Mouse (Mus musculus) heart, embryonic 16.5 days (tissue): Measurements from ENCODE around the gene Tmco5. TPM values are rescaled to one million over a fixed set of nuclear protein-coding genes. Genes with fewer than 3 reads are reported as not detected.

Source experiments
- ATAC-seq: fragments of 200-750 bp; cut with Nextera tagmentation; replicated peaks from 2 replicates; pipeline ENCODE4 v1.8.0; 2017; ENCODE audit warnings: moderate number of reproducible peaks; ENCODE audit not compliant: insufficient read depth, low FRiP score; ENCODE audit errors: extremely low read depth
- H3K27ac ChIP-seq: fragments of 300-500 bp; sonication (generic); 2 replicates; pipeline ENCODE4 v1.5.1; 2014; ENCODE audit warnings: mild to moderate bottlenecking, low read length, control low read depth, moderate library complexity
- H3K27me3 ChIP-seq: fragments of 300-500 bp; sonication (generic); 2 replicates; pipeline ENCODE4 v1.6.1; 2014; ENCODE audit warnings: low read length, mixed read lengths; ENCODE audit not compliant: control insufficient read depth, insufficient read depth
- H3K36me3 ChIP-seq: fragments of 300-500 bp; sonication (generic); 2 replicates; pipeline ENCODE4 v1.6.1; 2014; ENCODE audit not compliant: control insufficient read depth, insufficient read depth
- H3K4me1 ChIP-seq: fragments of 300-500 bp; sonication (generic); 2 replicates; pipeline ENCODE4 v1.6.1; 2014; ENCODE audit warnings: low read length, mixed read lengths; ENCODE audit not compliant: control insufficient read depth, insufficient read depth
- H3K4me2 ChIP-seq: fragments of 300-500 bp; sonication (generic); 2 replicates; pipeline ENCODE4 v1.6.1; 2014; ENCODE audit warnings: low read depth, mild to moderate bottlenecking, control low read depth, low read length
- H3K4me3 ChIP-seq: fragments of 300-500 bp; sonication (generic); 2 replicates; pipeline ENCODE4 v1.5.1; 2014; ENCODE audit warnings: mild to moderate bottlenecking, control low read depth, low read length
- H3K9ac ChIP-seq: fragments of 300-500 bp; sonication (generic); 2 replicates; pipeline ENCODE4 v1.6.1; 2014; ENCODE audit warnings: low read length, control low read depth
- H3K9me3 ChIP-seq: fragments of 300-500 bp; sonication (generic); replicated peaks from 2 replicates; pipeline ENCODE4 v1.6.1; 2016; ENCODE audit warnings: low read length; ENCODE audit not compliant: control insufficient read depth
- WGBS: fragments of 180-500 bp; shearing (Covaris S2); extraction: QIAGEN DNeasy Blood & Tissue Kit; methylation state at CpG from one replicate; pipeline ENCODE4 v1.1.7; 2014; 5-methylcytosine and 5-hydroxymethylcytosine counted together
- polyA plus RNA-seq: library from polyadenylated mRNA; unstranded; fragments of >200 nt; fragmentation: Nextera tagmentation; extraction: Ambion mirVana; gene quantifications from 2 replicates; pipeline ENCODE4 v1.2.1, GENCODE M21; 2015

The Tmco5 gene
- polyA plus RNA-seq, 1 experiment from 2014 or later: not detected

- no peaks in the 10 kb centered on the region for H3K36me3 ChIP-seq
- no peak overlapping the region for H3K4me2 ChIP-seq
- no peak for ATAC-seq
- H3K9ac ChIP-seq: no peak overlapping the region
- no peaks in the 10 kb centered on the region for H3K9me3 ChIP-seq
- 77% methylated on average over 3 of the region's 3 CpGs for WGBS
- no peak overlapping the region for H3K4me3 ChIP-seq
- H3K4me1 ChIP-seq: no peaks in the 10 kb centered on the region
- no peak overlapping the region for H3K27ac ChIP-seq
- no peaks in the 10 kb centered on the region for H3K27me3 ChIP-seq
Observed at GRCm38 (mm10) chr2:116879730-116880129, 1.2 kb downstream of the Tmco5 start.

DNA sequence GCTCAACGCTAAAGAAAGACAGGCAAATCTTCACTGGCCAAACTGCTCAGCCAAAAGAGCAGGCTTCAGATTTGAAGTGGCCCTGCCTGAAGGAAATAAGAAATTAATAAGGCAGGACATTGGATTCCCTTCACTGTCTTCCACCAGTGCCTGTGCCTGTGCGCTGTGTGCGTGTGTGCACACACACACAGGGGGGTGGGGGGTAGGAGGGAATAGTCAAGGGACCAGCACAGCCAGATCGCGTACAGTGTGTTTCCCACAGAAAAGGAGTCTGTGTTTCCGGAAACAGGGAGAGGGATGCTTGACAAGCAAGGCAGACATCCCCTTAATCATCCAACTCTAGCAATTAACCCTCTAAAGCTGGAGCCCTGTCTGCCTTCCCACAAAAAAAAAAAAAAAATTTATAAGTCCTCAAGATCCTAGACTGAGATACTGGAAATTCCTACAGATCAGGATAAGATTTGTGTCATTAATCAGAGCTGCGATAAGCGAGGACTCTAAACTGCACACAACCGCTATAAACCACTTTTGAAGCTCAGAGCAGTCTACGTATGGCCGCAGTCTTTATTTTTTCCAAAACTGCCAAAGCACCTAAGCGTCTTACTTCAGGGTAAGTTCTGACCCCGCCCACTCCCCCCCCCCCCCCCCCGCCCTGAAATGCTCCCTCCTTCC is 15.0 kb downstream of the Tmco5 start:
- Histone ChIP-seq H3K27ac (no peak overlapping the region), H3K4me1 (no peaks in the 10 kb centered on the region; the same call in 1 of the 2 replicates), H3K4me3 (peak overlapping the region; percentile 44), H3K9me3 (no peaks in the 10 kb centered on the region), H3K36me3 (no peaks in the 10 kb centered on the region), H3K9ac (no peak overlapping the region), H3K27me3 (0 out of 2 replicates have a peak, but pooled peaks cover 2% of the 10 kb centered on the region), H3K4me2 (peak overlapping the region; percentile 61)
- 36% methylated on average over 13 of the region's 14 CpGs for WGBS
- ATAC-seq: no peak

DNA sequence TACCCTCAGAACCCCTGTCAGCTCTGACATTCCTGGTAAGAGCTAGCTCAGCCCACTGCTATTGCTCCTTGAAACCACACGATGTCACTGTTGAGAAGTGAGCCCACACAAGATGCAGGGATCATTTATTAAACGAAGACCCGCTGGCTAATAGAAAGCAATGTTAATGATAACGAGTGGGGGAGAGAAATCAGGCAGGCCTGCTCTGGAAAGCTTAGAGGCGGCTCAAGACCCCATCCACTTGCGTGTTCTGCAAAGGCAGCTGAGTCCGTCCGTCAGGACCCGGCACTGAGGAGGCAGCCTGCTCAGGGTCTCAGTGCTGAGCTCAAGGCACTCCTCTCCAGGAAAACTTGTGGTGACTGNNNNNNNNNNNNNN is 15.5 kb downstream of the Tmco5 start:
- 2% methylated on average over 9 of the region's 9 CpGs for WGBS
- Histone ChIP-seq H3K9ac (no peak overlapping the region), H3K4me2 (peak overlapping the region; percentile 61), H3K27me3 (0 out of 2 replicates have a peak, but pooled peaks cover 2% of the 10 kb centered on the region), H3K4me3 (peak overlapping the region; percentile 44), H3K27ac (no peak overlapping the region), H3K36me3 (no peaks in the 10 kb centered on the region), H3K4me1 (no peaks in the 10 kb centered on the region; the same call in 1 of the 2 replicates), H3K9me3 (no peaks in the 10 kb centered on the region)
- no peak; the same call in 1 of the 2 replicates for ATAC-seq

DNA sequence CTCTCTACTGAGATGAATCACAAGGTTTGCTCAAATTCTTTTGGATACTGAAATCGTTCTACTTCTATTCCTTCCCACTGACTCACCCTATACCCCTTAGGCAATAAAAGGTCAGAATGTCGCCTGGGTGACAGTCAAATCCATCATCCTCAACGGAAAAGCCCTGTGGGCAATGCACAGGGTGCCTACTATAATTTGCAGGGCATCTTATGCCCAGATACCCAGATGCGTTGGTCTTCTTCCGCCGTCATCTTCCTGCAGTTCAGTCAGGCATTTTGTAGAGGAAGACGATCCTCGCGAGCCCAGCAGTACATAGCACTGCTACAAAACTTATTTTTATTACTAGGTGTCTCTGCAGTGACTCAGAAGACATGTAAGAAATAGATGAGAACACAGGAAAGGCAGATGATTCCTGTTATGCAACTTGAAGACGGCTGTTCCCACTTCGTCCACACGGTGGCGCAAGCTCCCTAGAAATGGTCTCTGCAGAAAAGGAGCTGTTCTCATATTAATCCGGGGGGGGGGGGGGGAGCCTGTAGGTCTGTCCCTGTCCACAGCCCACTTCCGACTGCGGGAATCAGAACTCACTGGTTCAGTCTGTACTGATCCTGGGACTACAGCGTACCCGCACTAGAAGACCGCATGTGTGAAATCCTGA is 21.3 kb downstream of the Tmco5 start:
- Histone ChIP-seq H3K9ac (peak overlapping the region; percentile 66), H3K4me3 (peak overlapping the region; percentile 52), H3K27me3 (0 out of 2 replicates have a peak, but pooled peaks cover 2% of the 10 kb centered on the region), H3K9me3 (no peaks in the 10 kb centered on the region), H3K36me3 (no peaks in the 10 kb centered on the region), H3K4me2 (peak overlapping the region; percentile 82), H3K27ac (peak overlapping the region; percentile 53; the same call in 1 of the 2 replicates), H3K4me1 (peaks cover 3% of the 10 kb centered on the region; the same call in 1 of the 2 replicates)
- peak; percentile 28; the same call in 1 of the 2 replicates for ATAC-seq
- 15% methylated on average over 19 of the region's 19 CpGs for WGBS

DNA sequence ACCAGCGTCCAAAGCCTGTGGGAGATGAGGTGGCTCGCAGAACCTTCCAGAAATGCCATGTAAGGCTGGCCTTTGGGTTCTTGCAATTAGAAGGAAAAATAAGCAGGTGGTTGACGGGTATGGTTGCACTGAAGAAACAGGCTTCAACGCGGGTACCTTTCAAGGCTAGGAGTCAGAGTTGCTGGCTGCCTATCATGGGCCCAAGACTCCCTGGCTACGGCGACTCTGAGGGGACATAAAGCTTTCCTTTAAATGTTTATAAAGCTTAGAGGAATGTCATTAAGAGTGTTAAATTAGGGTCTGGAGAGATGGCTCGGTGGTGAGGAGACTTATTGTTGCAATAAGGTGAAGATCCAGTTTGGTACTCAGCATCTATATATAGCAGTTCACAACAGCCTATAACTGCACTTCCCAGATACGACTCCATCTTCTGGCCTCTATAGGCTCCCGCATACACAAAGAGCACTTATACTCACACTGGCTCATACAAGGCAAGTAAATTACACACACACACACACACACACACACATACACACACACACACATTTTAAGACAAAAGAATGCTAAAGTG is 21.9 kb downstream of the Tmco5 start:
- Histone ChIP-seq H3K4me2 (peak overlapping the region; percentile 82), H3K27ac (peak overlapping the region; percentile 53; the same call in 1 of the 2 replicates), H3K9ac (peak overlapping the region; percentile 66), H3K4me1 (peaks cover 3% of the 10 kb centered on the region; the same call in 1 of the 2 replicates), H3K36me3 (no peaks in the 10 kb centered on the region), H3K4me3 (peak overlapping the region; percentile 52), H3K9me3 (no peaks in the 10 kb centered on the region), H3K27me3 (0 out of 2 replicates have a peak, but pooled peaks cover 2% of the 10 kb centered on the region)
- WGBS: 37% methylated on average over 10 of the region's 10 CpGs
- ATAC-seq: 0 out of 2 replicates have a peak, but pooled peaks have one; percentile 16

- H3K27ac ChIP-seq: no peak overlapping the region
- WGBS: 65% methylated on average over 8 of the region's 8 CpGs
- H3K9ac ChIP-seq: no peak overlapping the region
- H3K4me3 ChIP-seq: no peak overlapping the region
- no peaks in the 10 kb centered on the region for H3K36me3 ChIP-seq
- no peak overlapping the region for H3K4me2 ChIP-seq
- no peaks in the 10 kb centered on the region for H3K9me3 ChIP-seq
- no peaks in the 10 kb centered on the region for H3K27me3 ChIP-seq
- no peak for ATAC-seq
- no peaks in the 10 kb centered on the region for H3K4me1 ChIP-seq
Observed at GRCm38 (mm10) chr2:116908268-116908667, 29.8 kb downstream of the Tmco5 start.

DNA sequence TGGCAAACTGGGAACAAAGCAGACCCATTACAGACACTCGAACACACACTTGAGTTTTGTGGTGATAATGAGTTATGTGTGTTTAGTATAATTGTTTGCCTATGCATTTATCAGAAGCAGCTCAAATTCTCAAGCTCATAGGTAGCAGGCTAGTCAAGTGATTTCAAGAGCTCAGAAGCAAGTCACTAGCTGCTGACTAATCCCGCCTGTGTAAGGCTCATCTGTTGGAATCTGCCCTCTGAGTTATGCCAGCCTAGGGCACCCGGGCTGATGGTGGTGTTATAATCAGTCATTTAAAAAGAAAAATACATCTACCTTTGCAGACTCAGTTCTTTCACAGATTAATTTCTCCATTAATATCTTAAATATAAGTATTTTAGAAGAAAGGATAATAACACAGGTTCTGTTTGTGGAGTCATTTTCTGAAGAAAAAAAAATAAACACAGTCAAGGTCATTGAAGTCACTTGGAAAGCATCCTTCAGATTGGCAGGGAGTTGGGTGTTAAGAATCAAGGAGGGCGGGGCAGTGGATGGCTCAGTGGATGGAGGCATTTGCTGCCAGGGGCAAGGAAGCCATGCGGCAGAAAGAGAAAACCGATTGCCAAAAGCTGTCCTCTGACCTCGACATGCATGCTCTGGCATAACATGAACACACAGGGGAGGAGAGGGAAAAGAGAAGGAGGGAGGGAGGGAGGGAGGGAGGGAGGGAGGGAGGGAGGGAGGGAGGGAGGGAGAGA is 34.0 kb downstream of the Tmco5 start:
- no peaks in the 10 kb centered on the region for H3K27me3 ChIP-seq
- H3K9me3 ChIP-seq: no peaks in the 10 kb centered on the region
- H3K4me1 ChIP-seq: no peaks in the 10 kb centered on the region
- 60% methylated on average over 7 of the region's 7 CpGs for WGBS
- ATAC-seq: no peak
- H3K9ac ChIP-seq: no peak overlapping the region
- no peaks in the 10 kb centered on the region for H3K36me3 ChIP-seq
- no peak overlapping the region for H3K27ac ChIP-seq
- no peak overlapping the region for H3K4me2 ChIP-seq
- H3K4me3 ChIP-seq: no peak overlapping the region

DNA sequence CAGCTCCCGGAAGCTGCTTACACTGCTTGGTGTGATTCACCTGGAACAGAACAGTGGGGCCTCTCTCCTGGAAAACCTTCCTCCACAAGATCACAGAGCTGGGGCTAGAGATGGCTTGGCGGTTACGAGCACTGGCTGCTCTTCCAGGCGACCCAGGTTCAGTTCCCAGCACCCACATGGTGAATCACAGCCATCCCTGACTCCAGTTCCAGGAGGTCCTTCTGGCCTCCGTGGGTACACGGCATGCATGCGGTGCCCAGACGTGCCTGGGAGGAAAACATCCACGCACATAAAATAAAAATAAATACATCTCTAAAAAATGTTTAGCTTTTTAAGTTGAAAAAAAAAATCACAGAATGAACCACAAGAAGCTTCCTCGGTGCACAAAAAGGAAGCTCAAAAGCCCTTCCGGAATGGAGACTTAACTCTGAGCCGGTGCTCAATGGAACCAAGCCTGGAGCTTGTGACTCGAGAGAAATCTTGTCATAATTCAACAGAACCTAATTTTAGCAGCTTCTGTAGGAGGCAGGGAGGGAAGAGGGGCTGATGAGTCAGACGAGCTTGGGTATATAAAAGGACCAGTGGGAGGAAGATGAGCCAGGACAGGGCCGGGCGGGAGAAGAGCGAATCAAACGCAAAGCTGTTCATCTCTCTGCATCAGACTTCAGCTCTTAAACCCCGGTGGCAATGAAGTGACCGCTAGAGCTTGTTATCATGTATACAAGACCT is 35.4 kb downstream of the Tmco5 start:
- no peaks in the 10 kb centered on the region for H3K36me3 ChIP-seq
- H3K9ac ChIP-seq: no peak overlapping the region
- peak overlapping the region; percentile 33 for H3K4me2 ChIP-seq
- H3K27ac ChIP-seq: no peak overlapping the region
- H3K9me3 ChIP-seq: no peaks in the 10 kb centered on the region
- 66% methylated on average over 20 of the region's 20 CpGs for WGBS
- no peaks in the 10 kb centered on the region for H3K27me3 ChIP-seq
- ATAC-seq: no peak
- no peak overlapping the region for H3K4me3 ChIP-seq
- H3K4me1 ChIP-seq: no peaks in the 10 kb centered on the region
